Mouse (Mus musculus) lung, adult 2 months (tissue): ENCODE results near the gene Tbcel. TPM values are rescaled to one million over a fixed set of nuclear protein-coding genes. Genes with fewer than 3 reads are reported as not detected.

Experiments used
- DNase-seq: peaks from one replicate; pipeline ENCODE4 v3.0.0; 2022
- H3K4me1 ChIP-seq: fragments of 200-500 bp; 2 replicates; pipeline ENCODE4 v1.6.1; 2011; ENCODE audit warnings: low read length; ENCODE audit not compliant: control insufficient read depth, insufficient read depth
- H3K4me3 ChIP-seq: fragments of 200-500 bp; replicated peaks from 2 replicates; pipeline ENCODE3; 2011; ENCODE audit warnings: low read depth, mild to moderate bottlenecking, control low read depth, low read length; ENCODE audit errors: extremely low read depth
- CTCF ChIP-seq: fragments of 200-500 bp; IDR thresholded peaks from 2 replicates; pipeline ENCODE4 v1.5.1; 2011; ENCODE audit warnings: mild to moderate bottlenecking, low read length, control low read depth; ENCODE audit not compliant: insufficient read depth
- POLR2A ChIP-seq: fragments of 200-500 bp; IDR thresholded peaks from 2 replicates; pipeline ENCODE4 v1.6.1; 2011; ENCODE audit warnings: low read depth, mild to moderate bottlenecking, control low read depth, low read length, borderline replicate concordance; ENCODE audit errors: extremely low read depth
- WGBS: fragments of 180-500 bp; shearing (Covaris S2); methylation state at CpG from one replicate; pipeline ENCODE4 v1.1.7; 2018; 5-methylcytosine and 5-hydroxymethylcytosine counted together
- polyA plus RNA-seq: library from polyadenylated mRNA; depleted of rRNA; stranded (reverse); fragments of >200 nt; gene quantifications from 2 replicates; pipeline ENCODE4 v1.2.3, GENCODE M21; 2012

Tbcel gene
- polyA plus RNA-seq, 1 experiment: 19.9 TPM

- no peak for TF ChIP-seq POLR2A
- no peak for TF ChIP-seq CTCF
- no peak overlapping the region for H3K4me3 ChIP-seq
- H3K4me1 ChIP-seq: peaks cover 24% of the 10 kb centered on the region
- DNase-seq: no peak
- WGBS: 56% methylated on average over 9 of the region's 9 CpGs
Measured at GRCm38 (mm10) chr9:42458741-42459515, 48.7 kb downstream of the Tbcel start.

GRCm38 (mm10) chr9:42457501-42457900 lies 50.1 kb downstream of the Tbcel start:
- WGBS: 84% methylated on average over 8 of the region's 8 CpGs
- DNase-seq: no peak
- Histone ChIP-seq H3K4me3 (no peak overlapping the region), H3K4me1 (peaks cover 20% of the 10 kb centered on the region)
- TF ChIP-seq CTCF (no peak), POLR2A (no peak)

GRCm38 (mm10) chr9:42454364-42454763 lies 53.2 kb downstream of the Tbcel start:
- WGBS: 95% methylated on average over 8 of the region's 8 CpGs
- Histone ChIP-seq H3K4me1 (peaks cover 5% of the 10 kb centered on the region; the same call in 1 of the 2 replicates), H3K4me3 (no peak overlapping the region)

DNA sequence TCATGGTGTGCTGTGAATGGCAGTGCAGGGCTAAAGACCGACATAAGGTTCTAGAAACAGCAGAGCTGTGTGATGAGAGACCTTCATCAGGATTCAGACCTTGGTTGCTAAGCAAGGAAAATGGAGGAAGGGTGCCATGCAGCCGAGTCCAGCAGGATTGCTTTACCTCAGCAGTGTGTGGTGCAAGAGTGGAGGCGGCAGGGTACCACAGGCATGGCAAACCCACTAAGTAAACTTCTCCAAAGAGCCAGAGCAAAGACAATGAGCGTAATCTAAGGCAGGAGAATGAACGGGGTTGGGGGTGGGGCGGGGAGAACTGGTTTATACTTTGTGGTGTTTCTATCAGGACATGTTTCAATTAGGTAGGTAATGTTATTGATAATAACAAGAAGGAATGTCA lies 58.6 kb downstream of the Tbcel start:
- H3K4me3 ChIP-seq: no peak overlapping the region
- 80% methylated on average over 6 of the region's 6 CpGs for WGBS
- DNase-seq: no peak
- TF ChIP-seq CTCF (no peak), POLR2A (no peak)
- no peaks in the 10 kb centered on the region for H3K4me1 ChIP-seq

More at GRCm38 (mm10) chr9:42454364-42454763, 53.2 kb downstream of the Tbcel start:
- no peak for DNase-seq
- TF ChIP-seq POLR2A (no peak), CTCF (no peak)

- no peaks in the 10 kb centered on the region for H3K4me1 ChIP-seq
- DNase-seq: no peak
- no peak for TF ChIP-seq POLR2A
- TF ChIP-seq CTCF: no peak
- no peak overlapping the region for H3K4me3 ChIP-seq
- WGBS: 93% methylated on average over 8 of the region's 8 CpGs
Measured at GRCm38 (mm10) chr9:42442100-42442499, 65.5 kb downstream of the Tbcel start.

- no peak for TF ChIP-seq POLR2A
- TF ChIP-seq CTCF: no peak
- 96% methylated on average over 2 of the region's 2 CpGs for WGBS
- Histone ChIP-seq H3K4me1 (no peaks in the 10 kb centered on the region), H3K4me3 (no peak overlapping the region)
- no peak for DNase-seq
Measured at GRCm38 (mm10) chr9:42441234-42441633, 66.4 kb downstream of the Tbcel start.

- H3K4me1 ChIP-seq: no peaks in the 10 kb centered on the region
- TF ChIP-seq CTCF (no peak), POLR2A (no peak)
- no peak for DNase-seq
- 76% methylated on average over 4 of the region's 4 CpGs for WGBS
- no peak overlapping the region for H3K4me3 ChIP-seq
Measured at GRCm38 (mm10) chr9:42439446-42439845, 68.2 kb downstream of the Tbcel start.

DNA sequence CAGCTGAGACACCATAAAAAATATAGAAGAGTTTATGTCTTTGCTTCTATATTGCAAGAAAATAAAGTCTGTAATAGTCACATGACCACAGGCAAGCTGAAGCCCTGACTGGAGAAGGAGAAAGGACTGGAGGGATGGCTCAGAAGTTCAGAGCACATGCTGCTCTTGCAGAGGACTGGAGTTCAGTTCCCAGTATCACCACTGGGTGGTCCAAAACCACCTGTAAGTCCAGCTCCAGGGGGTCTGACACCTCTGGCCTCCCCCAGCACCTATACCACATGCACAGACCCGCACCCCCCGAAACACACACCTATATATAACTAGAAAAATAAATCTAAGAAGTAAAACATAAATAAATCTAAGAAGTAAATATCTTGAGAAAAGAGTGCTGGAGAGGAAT lies 75.5 kb downstream of the Tbcel start:
- DNase-seq: no peak
- peaks cover 6% of the 10 kb centered on the region; the same call in 1 of the 2 replicates for H3K4me1 ChIP-seq
- 98% methylated on average over 2 of the region's 2 CpGs for WGBS
- no peak overlapping the region for H3K4me3 ChIP-seq
- no peak for TF ChIP-seq POLR2A
- 0 out of 2 replicates have a peak, but pooled peaks have one; percentile 13 for TF ChIP-seq CTCF

GRCm38 (mm10) chr9:42431606-42432005 lies 76.0 kb downstream of the Tbcel start:
- WGBS: 88% methylated on average over 2 of the region's 2 CpGs
- no peak overlapping the region for H3K4me3 ChIP-seq
- DNase-seq: no peak
- H3K4me1 ChIP-seq: peaks cover 6% of the 10 kb centered on the region; the same call in 1 of the 2 replicates
- no peak for TF ChIP-seq POLR2A
- TF ChIP-seq CTCF: no peak
